Mouse (Mus musculus) olfactory bulb, adult 2 months (tissue): ENCODE results near the gene Adamts9. TPM values are rescaled to one million over a fixed set of nuclear protein-coding genes. Genes with fewer than 3 reads are reported as not detected.

Source experiments
- H3K27ac ChIP-seq: fragments of 200-500 bp; 2 replicates; pipeline ENCODE4 v1.5.1; 2012; ENCODE audit warnings: low read depth, low read length; ENCODE audit not compliant: insufficient read depth
- H3K4me1 ChIP-seq: fragments of 200-500 bp; 2 replicates; pipeline ENCODE4 v1.6.1; 2012; ENCODE audit warnings: low read length; ENCODE audit not compliant: control insufficient read depth, insufficient read depth
- H3K4me3 ChIP-seq: fragments of 200-500 bp; 2 replicates; pipeline ENCODE4 v1.5.1; 2012; ENCODE audit warnings: mild to moderate bottlenecking, low read depth, low read length, moderate library complexity; ENCODE audit not compliant: insufficient read depth
- CTCF ChIP-seq: fragments of 200-500 bp; IDR thresholded peaks from 2 replicates; pipeline ENCODE4 v1.5.1; 2012; ENCODE audit warnings: low read depth, mild to moderate bottlenecking, low read length, moderate library complexity; ENCODE audit not compliant: insufficient read depth
- POLR2A ChIP-seq: fragments of 200-500 bp; IDR thresholded peaks from 2 replicates; pipeline ENCODE4 v1.6.1; 2012; ENCODE audit warnings: mild to moderate bottlenecking, low read depth, low read length, moderate library complexity; ENCODE audit not compliant: insufficient read depth
- whole genome bisulfite sequencing: fragments of 180-500 bp; shearing (Covaris S2); methylation state at CpG from one replicate; pipeline ENCODE4 v1.1.7; 2018; 5-methylcytosine and 5-hydroxymethylcytosine counted together
- polyA plus RNA-seq: library from polyadenylated mRNA; stranded (reverse); fragments of >200 nt; gene quantifications from 2 replicates; pipeline ENCODE4 v1.2.4, GENCODE M21; 2012; ENCODE audit warnings: low replicate concordance; ENCODE audit not compliant: missing spikeins, insufficient read depth, insufficient read length

Gene Adamts9
- polyA plus RNA-seq, 1 experiment, result not detected

GRCm38 (mm10) chr6:92904491-92904890 lies 38.8 kb downstream of the Adamts9 start:
- Histone ChIP-seq H3K27ac (no peak overlapping the region), H3K4me1 (peaks cover 3% of the 10 kb centered on the region; the same call in 1 of the 2 replicates), H3K4me3 (no peak overlapping the region)
- 20% methylated on average over 2 of the region's 2 CpGs for WGBS
- TF ChIP-seq POLR2A, result no peak
- no peak for TF ChIP-seq CTCF

- no peaks in the 10 kb centered on the region; the same call in 1 of the 2 replicates for H3K4me1 ChIP-seq
- no peak overlapping the region for H3K27ac ChIP-seq
- TF ChIP-seq CTCF (no peak), POLR2A (no peak)
- WGBS, result 37% methylated on average over 1 of the region's 1 CpGs
- no peak overlapping the region for H3K4me3 ChIP-seq
Observed at GRCm38 (mm10) chr6:92904037-92904436, 39.3 kb downstream of the Adamts9 start.

- WGBS, result 91% methylated on average over 1 of the region's 1 CpGs
- Histone ChIP-seq H3K4me1 (no peaks in the 10 kb centered on the region), H3K4me3 (no peak overlapping the region), H3K27ac (no peak overlapping the region)
- TF ChIP-seq CTCF, result no peak
- no peak for TF ChIP-seq POLR2A
Observed at GRCm38 (mm10) chr6:92891535-92891934, 51.8 kb downstream of the Adamts9 start.

- 58% methylated on average over 9 of the region's 9 CpGs for WGBS
- no peak overlapping the region for H3K4me3 ChIP-seq
- H3K4me1 ChIP-seq, result peaks cover 3% of the 10 kb centered on the region; the same call in 1 of the 2 replicates
- H3K27ac ChIP-seq, result no peak overlapping the region
- TF ChIP-seq POLR2A (no peak), CTCF (no peak)
Observed at GRCm38 (mm10) chr6:92883131-92883900, 60.0 kb downstream of the Adamts9 start.

- no peak overlapping the region for H3K4me3 ChIP-seq
- TF ChIP-seq CTCF (no peak), POLR2A (no peak)
- H3K27ac ChIP-seq, result no peak overlapping the region
- 86% methylated on average over 5 of the region's 5 CpGs for WGBS
- peaks cover 3% of the 10 kb centered on the region; the same call in 1 of the 2 replicates for H3K4me1 ChIP-seq
Observed at GRCm38 (mm10) chr6:92882446-92882845, 60.8 kb downstream of the Adamts9 start.

GRCm38 (mm10) chr6:92879700-92880265 lies 63.5 kb downstream of the Adamts9 start:
- Histone ChIP-seq H3K4me1 (peaks cover 3% of the 10 kb centered on the region; the same call in 1 of the 2 replicates), H3K27ac (no peak overlapping the region), H3K4me3 (no peak overlapping the region)
- no peak for TF ChIP-seq POLR2A
- no peak for TF ChIP-seq CTCF
- 92% methylated on average over 14 of the region's 14 CpGs for WGBS

GRCm38 (mm10) chr6:92878771-92879170 lies 64.5 kb downstream of the Adamts9 start:
- H3K27ac ChIP-seq, result no peak overlapping the region
- WGBS, result 86% methylated on average over 5 of the region's 5 CpGs
- H3K4me3 ChIP-seq, result no peak overlapping the region
- peaks cover 3% of the 10 kb centered on the region; the same call in 1 of the 2 replicates for H3K4me1 ChIP-seq
- no peak for TF ChIP-seq CTCF
- no peak for TF ChIP-seq POLR2A

GRCm38 (mm10) chr6:92877236-92877635 lies 66.1 kb downstream of the Adamts9 start:
- TF ChIP-seq POLR2A (no peak), CTCF (no peak)
- 92% methylated on average over 4 of the region's 4 CpGs for WGBS
- no peak overlapping the region for H3K27ac ChIP-seq
- H3K4me3 ChIP-seq, result no peak overlapping the region
- H3K4me1 ChIP-seq, result no peaks in the 10 kb centered on the region

- Histone ChIP-seq H3K4me3 (no peak overlapping the region), H3K4me1 (no peaks in the 10 kb centered on the region), H3K27ac (no peak overlapping the region)
- TF ChIP-seq CTCF (no peak), POLR2A (no peak)
- 84% methylated on average over 5 of the region's 5 CpGs for WGBS
Observed at GRCm38 (mm10) chr6:92876121-92876520, 67.2 kb downstream of the Adamts9 start.

GRCm38 (mm10) chr6:92875340-92875739 lies 68.0 kb downstream of the Adamts9 start:
- H3K4me1 ChIP-seq, result no peaks in the 10 kb centered on the region
- no peak overlapping the region for H3K4me3 ChIP-seq
- TF ChIP-seq POLR2A (no peak), CTCF (no peak)
- WGBS, result 90% methylated on average over 2 of the region's 2 CpGs
- no peak overlapping the region for H3K27ac ChIP-seq
